Mouse (Mus musculus): ENCODE measurements around the gene Folr1. TPM values are rescaled to one million over a fixed set of nuclear protein-coding genes. Genes with fewer than 3 reads are reported as not detected.

Folr1 gene
- polyA plus RNA-seq (2014; fragmentation: Nextera tagmentation; extraction: Ambion mirVana): 3.2 and 4.3 TPM in 2 replicates

DNA sequence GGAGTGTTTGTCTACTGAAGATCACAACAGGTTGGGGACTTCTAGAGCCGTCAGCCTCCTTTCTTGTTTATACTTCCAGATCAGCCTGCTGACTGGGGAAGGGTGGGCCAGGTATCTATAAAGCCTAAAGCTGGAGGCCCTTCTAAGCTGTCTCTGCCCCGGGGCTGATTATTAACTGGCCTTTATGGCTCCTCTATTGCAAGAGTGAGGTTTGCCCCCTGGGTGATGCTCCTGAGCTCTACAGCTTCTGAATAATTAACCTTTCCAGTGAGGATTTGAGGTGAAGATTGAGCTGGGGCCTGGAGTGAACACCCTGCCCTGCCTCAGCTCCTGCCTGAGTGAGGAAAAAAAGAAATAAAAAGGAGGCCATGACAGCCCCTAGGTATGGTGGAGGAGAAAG is at the start of gene Folr1:
TSS of gene Folr1 (minus strand) at position 160 of the 400 bp plus-strand sequence.
- H3K9ac ChIP-seq (ENCODE audit: low read depth, low read length): no peak within 1 kb of the TSS
- H3K36me3 ChIP-seq (ENCODE audit: control insufficient read depth, insufficient read depth, low read length): no peaks in the 10 kb centered on the region
- ATAC-seq (replicated peaks; ENCODE audit: insufficient number of reproducible peaks, low FRiP score, low TSS enrichment): no peak
- peak within 1 kb of the TSS; percentile 68 for H3K27ac ChIP-seq (ENCODE audit: low read depth, low read length)
- no peaks in the 10 kb centered on the region for H3K9me3 ChIP-seq (replicated peaks; ENCODE audit: control insufficient read depth, low read length)
- no peak within 1 kb of the TSS for H3K4me3 ChIP-seq (ENCODE audit: low read depth, low read length)
- peak within 1 kb of the TSS; percentile 11; the same call in 1 of the 2 replicates for H3K4me2 ChIP-seq
- WGBS (ENCODE audit: insufficient replicate concordance): 71% methylated on average over 2 of the region's 2 CpGs
- H3K4me1 ChIP-seq (ENCODE audit: control insufficient read depth, insufficient read depth, low read length): peaks cover 3% of the 10 kb centered on the region; the same call in 1 of the 2 replicates
- no peaks in the 10 kb centered on the region for H3K27me3 ChIP-seq (ENCODE audit: control insufficient read depth, insufficient read depth, low read length)

GRCm38 (mm10) chr7:101918071-101918470 is 47.5 kb upstream of the Folr1 start:
- H3K36me3 ChIP-seq (ENCODE audit: control insufficient read depth, insufficient read depth, low read length): peaks cover 5% of the 10 kb centered on the region
- no peaks in the 10 kb centered on the region for H3K27me3 ChIP-seq (ENCODE audit: control insufficient read depth, insufficient read depth, low read length)
- H3K9me3 ChIP-seq (replicated peaks; ENCODE audit: control insufficient read depth, low read length): no peaks in the 10 kb centered on the region
- H3K4me3 ChIP-seq (ENCODE audit: low read depth, low read length): no peak overlapping the region
- H3K27ac ChIP-seq (ENCODE audit: low read depth, low read length): no peak overlapping the region
- WGBS (ENCODE audit: insufficient replicate concordance): 15% methylated on average over 1 of the region's 1 CpGs
- H3K4me2 ChIP-seq: no peak overlapping the region
- H3K4me1 ChIP-seq (ENCODE audit: control insufficient read depth, insufficient read depth, low read length): no peaks in the 10 kb centered on the region
- H3K9ac ChIP-seq (ENCODE audit: low read depth, low read length): no peak overlapping the region
- 0 out of 2 replicates have a peak, but pooled peaks have one; percentile 52 for ATAC-seq (replicated peaks; ENCODE audit: insufficient number of reproducible peaks, low FRiP score, low TSS enrichment)

DNA sequence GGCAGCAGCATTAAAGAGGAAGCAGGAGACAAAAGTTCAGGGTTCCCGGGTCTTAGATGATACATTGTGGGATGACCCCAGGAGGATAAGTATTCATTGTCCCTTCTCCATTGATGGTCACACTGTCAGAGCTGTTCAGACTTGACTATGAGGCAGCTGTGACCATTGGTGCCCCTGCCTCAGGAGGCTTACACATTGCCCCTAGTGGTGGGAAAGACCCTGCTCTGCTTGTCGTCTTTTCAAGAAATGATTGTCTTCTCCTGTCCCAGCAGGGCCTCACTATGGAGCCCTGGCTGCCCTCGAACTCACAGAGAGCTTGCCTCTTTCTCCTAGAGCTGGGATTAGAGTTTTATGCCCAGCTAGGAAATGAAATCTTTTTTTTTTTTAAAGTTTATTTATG is 41.4 kb upstream of the Folr1 start:
- peaks cover 22% of the 10 kb centered on the region for H3K36me3 ChIP-seq (ENCODE audit: control insufficient read depth, insufficient read depth, low read length)
- peaks cover 10% of the 10 kb centered on the region for H3K4me1 ChIP-seq (ENCODE audit: control insufficient read depth, insufficient read depth, low read length)
- no peak overlapping the region for H3K27ac ChIP-seq (ENCODE audit: low read depth, low read length)
- H3K9ac ChIP-seq (ENCODE audit: low read depth, low read length): no peak overlapping the region
- H3K9me3 ChIP-seq (replicated peaks; ENCODE audit: control insufficient read depth, low read length): no peaks in the 10 kb centered on the region
- no peak overlapping the region for H3K4me2 ChIP-seq
- WGBS (ENCODE audit: insufficient replicate concordance): 68% methylated on average over 3 of the region's 3 CpGs
- no peak overlapping the region for H3K4me3 ChIP-seq (ENCODE audit: low read depth, low read length)
- ATAC-seq (replicated peaks; ENCODE audit: insufficient number of reproducible peaks, low FRiP score, low TSS enrichment): no peak
- H3K27me3 ChIP-seq (ENCODE audit: control insufficient read depth, insufficient read depth, low read length): no peaks in the 10 kb centered on the region

DNA sequence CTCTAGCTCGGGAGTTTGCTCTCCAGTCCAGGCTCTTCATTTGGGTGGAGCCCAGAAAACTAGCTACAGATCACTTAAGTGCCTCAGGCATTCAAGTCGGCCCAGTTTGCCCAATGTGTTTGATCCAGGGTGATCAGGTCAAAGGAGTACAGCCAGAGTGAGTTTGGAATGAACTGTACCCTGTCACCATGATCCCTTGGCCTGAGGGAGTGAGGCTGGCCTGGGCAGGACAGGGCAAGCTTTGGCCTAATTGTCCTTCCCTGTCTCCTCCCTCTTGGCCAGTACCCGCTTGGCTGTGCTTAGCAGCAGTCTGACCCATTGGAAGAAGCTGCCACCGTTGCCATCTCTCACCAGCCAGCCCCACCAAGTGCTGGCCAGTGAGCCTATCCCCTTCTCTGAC is 39.5 kb upstream of the Folr1 start:
- WGBS (ENCODE audit: insufficient replicate concordance): 83% methylated on average over 4 of the region's 4 CpGs

DNA sequence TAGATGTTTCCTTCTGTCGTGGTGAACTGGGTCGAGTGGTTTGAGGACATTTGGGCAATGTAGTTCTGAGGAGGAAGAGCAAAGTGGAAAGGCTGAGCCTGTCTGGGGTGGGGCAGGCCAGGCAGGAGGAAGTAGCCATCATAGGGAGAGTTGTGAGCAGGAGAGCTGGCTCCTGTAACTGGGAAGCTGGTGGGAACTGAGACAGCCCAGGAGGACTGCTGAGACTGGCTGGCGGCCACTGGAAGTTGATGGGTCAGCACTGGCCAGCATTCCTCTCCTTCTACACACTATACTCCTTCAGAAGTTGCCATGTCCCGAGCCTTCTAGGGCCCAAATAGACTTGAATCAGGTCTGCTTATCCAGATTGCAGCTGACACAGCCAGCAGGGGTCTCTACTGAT is 37.8 kb upstream of the Folr1 start:
- Histone ChIP-seq H3K36me3 (ENCODE audit: control insufficient read depth, insufficient read depth, low read length) (peaks cover 21% of the 10 kb centered on the region), H3K9ac (ENCODE audit: low read depth, low read length) (0 out of 2 replicates have a peak overlapping the region, but pooled peaks have one; percentile 22), H3K27ac (ENCODE audit: low read depth, low read length) (no peak overlapping the region), H3K4me3 (ENCODE audit: low read depth, low read length) (no peak overlapping the region), H3K4me2 (no peak overlapping the region), H3K9me3 (replicated peaks; ENCODE audit: control insufficient read depth, low read length) (no peaks in the 10 kb centered on the region), H3K27me3 (ENCODE audit: control insufficient read depth, insufficient read depth, low read length) (no peaks in the 10 kb centered on the region), H3K4me1 (ENCODE audit: control insufficient read depth, insufficient read depth, low read length) (peaks cover 20% of the 10 kb centered on the region)
- ATAC-seq (replicated peaks; ENCODE audit: insufficient number of reproducible peaks, low FRiP score, low TSS enrichment): no peak
- WGBS (ENCODE audit: insufficient replicate concordance): 64% methylated on average over 4 of the region's 4 CpGs

More for the DNA sequence above, 39.5 kb upstream of the Folr1 start:
- H3K9ac ChIP-seq (ENCODE audit: low read depth, low read length): no peak overlapping the region
- no peak for ATAC-seq (replicated peaks; ENCODE audit: insufficient number of reproducible peaks, low FRiP score, low TSS enrichment)
- H3K4me1 ChIP-seq (ENCODE audit: control insufficient read depth, insufficient read depth, low read length): peaks cover 16% of the 10 kb centered on the region
- no peaks in the 10 kb centered on the region for H3K9me3 ChIP-seq (replicated peaks; ENCODE audit: control insufficient read depth, low read length)
- no peak overlapping the region for H3K4me3 ChIP-seq (ENCODE audit: low read depth, low read length)
- no peaks in the 10 kb centered on the region for H3K27me3 ChIP-seq (ENCODE audit: control insufficient read depth, insufficient read depth, low read length)
- no peak overlapping the region for H3K4me2 ChIP-seq
- H3K36me3 ChIP-seq (ENCODE audit: control insufficient read depth, insufficient read depth, low read length): peaks cover 22% of the 10 kb centered on the region
- no peak overlapping the region for H3K27ac ChIP-seq (ENCODE audit: low read depth, low read length)

- Histone ChIP-seq H3K9ac (ENCODE audit: low read depth, low read length) (peak overlapping the region; percentile 93), H3K27ac (ENCODE audit: low read depth, low read length) (peak overlapping the region; percentile 97; the same call in 1 of the 2 replicates), H3K4me1 (ENCODE audit: control insufficient read depth, insufficient read depth, low read length) (peaks cover 20% of the 10 kb centered on the region), H3K9me3 (replicated peaks; ENCODE audit: control insufficient read depth, low read length) (no peaks in the 10 kb centered on the region), H3K27me3 (ENCODE audit: control insufficient read depth, insufficient read depth, low read length) (no peaks in the 10 kb centered on the region), H3K4me3 (ENCODE audit: low read depth, low read length) (peak overlapping the region; percentile 87), H3K36me3 (ENCODE audit: control insufficient read depth, insufficient read depth, low read length) (peaks cover 16% of the 10 kb centered on the region), H3K4me2 (peak overlapping the region; percentile 81)
- ATAC-seq (replicated peaks; ENCODE audit: insufficient number of reproducible peaks, low FRiP score, low TSS enrichment): no peak
- WGBS (ENCODE audit: insufficient replicate concordance): 67% methylated on average over 8 of the region's 8 CpGs
These were observed 36.1 kb upstream of the Folr1 start for GRCm38 (mm10) chr7:101906696-101907095.

GRCm38 (mm10) chr7:101906287-101906681 is 35.7 kb upstream of the Folr1 start, which contains the start of gene Tomt:
TSS of gene Tomt (minus strand) at chr7:101906359.
- ATAC-seq (replicated peaks; ENCODE audit: insufficient number of reproducible peaks, low FRiP score, low TSS enrichment): no peak
- peak within 1 kb of the TSS; percentile 97 for H3K27ac ChIP-seq (ENCODE audit: low read depth, low read length)
- peak within 1 kb of the TSS; percentile 93 for H3K9ac ChIP-seq (ENCODE audit: low read depth, low read length)
- H3K36me3 ChIP-seq (ENCODE audit: control insufficient read depth, insufficient read depth, low read length): peaks cover 16% of the 10 kb centered on the region
- WGBS (ENCODE audit: insufficient replicate concordance): 17% methylated on average over 11 of the region's 11 CpGs
- no peaks in the 10 kb centered on the region for H3K27me3 ChIP-seq (ENCODE audit: control insufficient read depth, insufficient read depth, low read length)
- peaks cover 20% of the 10 kb centered on the region for H3K4me1 ChIP-seq (ENCODE audit: control insufficient read depth, insufficient read depth, low read length)
- peak within 1 kb of the TSS; percentile 87 for H3K4me3 ChIP-seq (ENCODE audit: low read depth, low read length)
- peak within 1 kb of the TSS; percentile 81 for H3K4me2 ChIP-seq
- H3K9me3 ChIP-seq (replicated peaks; ENCODE audit: control insufficient read depth, low read length): no peaks in the 10 kb centered on the region

DNA sequence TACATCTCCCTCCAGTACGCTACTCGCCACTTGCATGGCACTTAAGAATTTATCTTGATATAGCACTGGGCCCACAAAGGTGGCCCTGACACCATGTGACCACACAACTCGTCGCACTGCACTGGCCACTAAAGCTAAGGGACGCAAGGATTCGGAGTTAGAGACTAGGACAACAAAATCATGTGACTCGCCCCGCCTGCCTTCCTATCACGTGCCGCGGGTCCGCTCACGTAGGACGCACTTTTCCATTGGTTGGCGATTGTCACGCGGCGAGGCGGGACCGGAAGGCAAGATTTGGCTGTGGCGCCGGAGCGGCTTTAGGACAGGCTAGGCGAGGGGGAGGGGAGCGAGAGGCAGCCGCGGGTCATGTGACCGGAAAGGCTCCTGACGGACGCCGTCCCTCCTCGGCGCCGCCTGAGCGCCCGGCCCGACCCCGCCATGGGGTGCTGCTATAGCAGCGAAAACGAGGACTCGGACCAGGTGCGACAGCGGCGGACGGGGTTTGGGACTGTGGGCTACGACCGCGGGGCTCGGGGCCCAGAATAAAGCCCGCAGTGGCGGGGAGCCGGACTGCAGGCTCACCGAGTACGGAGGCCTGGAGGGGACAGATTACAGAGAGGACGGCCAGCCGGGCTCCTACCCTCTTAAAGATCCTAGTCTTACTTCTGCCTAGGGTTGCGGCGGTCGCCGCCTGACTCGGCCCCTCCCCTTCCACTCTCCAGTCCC is 35.1 kb upstream of the Folr1 start, which contains the start of gene Lamtor1:
TSS of gene Lamtor1 (plus strand) at position 344 of the 726 bp plus-strand sequence.
- H3K4me3 ChIP-seq (ENCODE audit: low read depth, low read length): peak within 1 kb of the TSS; percentile 87
- peak within 1 kb of the TSS; percentile 93 for H3K9ac ChIP-seq (ENCODE audit: low read depth, low read length)
- under 1% methylated on average over 60 of the region's 61 CpGs for WGBS (ENCODE audit: insufficient replicate concordance)
- no peaks in the 10 kb centered on the region for H3K27me3 ChIP-seq (ENCODE audit: control insufficient read depth, insufficient read depth, low read length)
- no peaks in the 10 kb centered on the region for H3K9me3 ChIP-seq (replicated peaks; ENCODE audit: control insufficient read depth, low read length)
- H3K4me1 ChIP-seq (ENCODE audit: control insufficient read depth, insufficient read depth, low read length): peaks cover 20% of the 10 kb centered on the region
- peak within 1 kb of the TSS; percentile 97 for H3K27ac ChIP-seq (ENCODE audit: low read depth, low read length)
- ATAC-seq (replicated peaks; ENCODE audit: insufficient number of reproducible peaks, low FRiP score, low TSS enrichment): peak; percentile 98
- peak within 1 kb of the TSS; percentile 81 for H3K4me2 ChIP-seq
- H3K36me3 ChIP-seq (ENCODE audit: control insufficient read depth, insufficient read depth, low read length): peaks cover 13% of the 10 kb centered on the region
